ENCODE assay signal across 9 mouse cellular contexts in genomic region chr2:133614672-133615071, GRCm38 (mm10).
DNase-seq lines count a peak whose midpoint lies in the region; ATAC-seq lines count a peak whose summit lies in the region.
"Had no signal": no experiment of that assay in that cellular context is flagged by ENCODE, and none has a peak within 500 bp of the region (broad histone marks: within the 10 kb centered on the region; RNA-seq: fewer than 3 reads in every experiment).

No protein-coding gene starts in this region.

- no peak overlapping the region for H3K4me3 ChIP-seq in embryonic facial prominence, embryonic 14.5 days (ENCODE audit: low read depth, low read length)
- no peak overlapping the region for H3K4me3 ChIP-seq in neural tube, embryonic 12.5 days
- H3K4me3 ChIP-seq: erythroblast, embryonic 14.5 days had no signal

- H3K9me3 ChIP-seq in embryonic facial prominence, embryonic 14.5 days (ENCODE audit: control insufficient read depth, low read length): no peaks in the 10 kb centered on the region
- H3K9me3 ChIP-seq in neural tube, embryonic 12.5 days: no peaks in the 10 kb centered on the region

- no peak overlapping the region for H3K27ac ChIP-seq in embryonic facial prominence, embryonic 14.5 days (replicated peaks; ENCODE audit: low read depth, low read length)
- no peak overlapping the region for H3K27ac ChIP-seq in neural tube, embryonic 12.5 days

- H3K27me3 ChIP-seq in embryonic facial prominence, embryonic 14.5 days (replicated peaks; ENCODE audit: control insufficient read depth, insufficient read depth, low read length): no peaks in the 10 kb centered on the region
- H3K27me3 ChIP-seq in neural tube, embryonic 12.5 days (replicated peaks): no peaks in the 10 kb centered on the region

- 36% methylated on average over 4 of the region's 4 CpGs for WGBS in embryonic facial prominence, embryonic 14.5 days
- 37% methylated on average over 4 of the region's 4 CpGs for WGBS in neural tube, embryonic 12.5 days

- no peaks in the 10 kb centered on the region for H3K4me1 ChIP-seq in embryonic facial prominence, embryonic 14.5 days (ENCODE audit: control insufficient read depth, insufficient read depth, low read length)
- no peaks in the 10 kb centered on the region for H3K4me1 ChIP-seq in neural tube, embryonic 12.5 days

- H3K36me3 ChIP-seq in embryonic facial prominence, embryonic 14.5 days (ENCODE audit: control insufficient read depth, insufficient read depth, low read length): no peaks in the 10 kb centered on the region
- no peaks in the 10 kb centered on the region for H3K36me3 ChIP-seq in neural tube, embryonic 12.5 days

- no peak overlapping the region for H3K4me2 ChIP-seq in embryonic facial prominence, embryonic 14.5 days (ENCODE audit: low read depth, low read length)
- H3K4me2 ChIP-seq in neural tube, embryonic 12.5 days (replicated peaks): no peak overlapping the region

- H3K9ac ChIP-seq in embryonic facial prominence, embryonic 14.5 days (ENCODE audit: low read depth, low read length): no peak overlapping the region
- H3K9ac ChIP-seq in neural tube, embryonic 12.5 days: no peak overlapping the region

- ATAC-seq in embryonic facial prominence, embryonic 14.5 days (ENCODE audit: low read depth): no peak
- peak; percentile 76 for ATAC-seq in neural tube, embryonic 12.5 days (ENCODE audit: low FRiP score, low read depth)

- peak; percentile 14 for DNase-seq in kidney, adult 9 months
- no peak for DNase-seq in kidney, adult 11 months
- peak; percentile 49 for DNase-seq in WW6 (ENCODE audit: low read depth, low spot score)
- DNase-seq in embryonic facial prominence, embryonic 14.5 days (ENCODE audit: low spot score): peak; percentile 58
- peak; percentile 4 to 51 for DNase-seq in kidney, postnatal 36 days
- no peak for DNase-seq in right cerebral cortex, postnatal 36 days (ENCODE audit: low spot score in 2 of 2)
- DNase-seq in right cerebral cortex, adult 18-20 months: no peak

Comparison
In these comparisons a context has a peak if more than half of its experiments do, and no peak if none do; other contexts are left out.
1. DNase-seq: peak in kidney, adult 9 months (single experiment), WW6 (single experiment), embryonic facial prominence, embryonic 14.5 days (single experiment) and kidney, postnatal 36 days (2 of 2); none in kidney, adult 11 months (single experiment), right cerebral cortex, postnatal 36 days (0 of 2) and right cerebral cortex, adult 18-20 months (single experiment).